Mouse (Mus musculus) G1E (cell line): Measurements from ENCODE around the gene Stim2.

ENCODE experiments used
- CTCF ChIP-seq: IDR thresholded peaks from 2 replicates; pipeline ENCODE4 v1.5.1; 2012; ENCODE audit warnings: low read depth, low read length, inconsistent platforms, mixed read lengths
- GATA1 ChIP-seq: IDR thresholded peaks from 2 replicates; pipeline ENCODE4 v1.6.1; 2012; ENCODE audit warnings: borderline replicate concordance, low read length, inconsistent platforms, mixed read lengths
- GATA2 ChIP-seq: IDR thresholded peaks from 2 replicates; pipeline ENCODE4 v1.6.1; 2012; ENCODE audit warnings: low read depth, low read length, inconsistent platforms, borderline replicate concordance
- POLR2AphosphoS5 ChIP-seq: IDR thresholded peaks from 2 replicates; pipeline ENCODE4 v1.6.1; 2012; ENCODE audit warnings: low read depth, low read length, inconsistent platforms; ENCODE audit not compliant: insufficient replicate concordance
- TAL1 ChIP-seq: conservative IDR thresholded peaks from 2 replicates; pipeline ENCODE4 v1.6.1; 2012; ENCODE audit warnings: low read depth, low read length, inconsistent platforms, mixed read lengths

DNA sequence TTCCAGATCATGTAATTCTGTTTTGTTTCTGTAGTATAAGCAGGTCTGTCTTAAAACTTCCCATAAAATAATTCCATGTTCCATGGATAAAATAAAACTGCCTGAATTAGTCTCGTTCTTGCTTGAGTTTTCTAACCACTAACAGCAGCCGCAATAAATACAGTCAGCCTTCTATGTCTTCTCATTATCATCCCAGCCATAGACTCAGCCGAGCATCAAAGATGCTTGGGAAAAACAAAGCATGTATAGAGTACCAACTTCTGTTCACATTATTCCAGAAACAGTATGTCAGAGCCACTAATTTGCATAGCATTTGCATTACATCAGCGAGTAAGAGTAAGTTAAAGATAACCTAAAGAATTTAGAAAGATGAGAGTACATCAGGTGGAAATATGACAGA is 25.4 kb upstream of the Stim2 start:
- TF ChIP-seq CTCF (no peak), GATA1 (no peak), GATA2 (no peak), POLR2AphosphoS5 (no peak), TAL1 (no peak)
